Mouse (Mus musculus): ENCODE measurements around the gene Gm11627.

DNA sequence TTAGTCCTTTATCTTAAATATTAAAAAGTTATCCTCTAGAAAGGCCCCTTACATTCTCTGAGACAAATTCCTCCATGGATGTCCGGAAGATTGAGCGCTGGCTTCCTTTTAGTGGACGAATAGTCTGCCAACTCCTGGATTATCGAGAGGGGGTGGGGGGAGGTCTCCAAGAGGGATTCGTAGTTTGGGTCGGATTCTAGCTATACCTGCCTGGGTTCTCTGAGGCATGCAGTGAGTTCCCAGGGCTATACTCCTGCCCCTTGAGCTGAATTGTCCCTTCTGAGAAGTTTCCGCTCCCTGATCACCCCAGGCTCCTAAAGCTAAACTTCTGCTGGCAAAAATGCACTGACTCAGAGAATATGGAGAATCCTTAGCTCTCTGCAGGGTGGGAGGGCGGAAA, 30.2 kb upstream of the Gm11627 start:
- TF ChIP-seq CTCF (IDR thresholded peaks at IDR 0.05; ENCODE audit: low read depth) (no peak), EP300 (IDR thresholded peaks at IDR 0.05; ENCODE audit: low read depth) (no peak)
